Mouse (Mus musculus): ENCODE measurements around the gene Marco.
A peak's percentile ranks its signal among the peaks of the same experiment; 100 is the strongest.

Marco gene

GRCm38 (mm10) chr1:120504924-120505323, at the start of gene Marco:
TSS of gene Marco (minus strand) at chr1:120505024.
- no peak for DNase-seq

DNA sequence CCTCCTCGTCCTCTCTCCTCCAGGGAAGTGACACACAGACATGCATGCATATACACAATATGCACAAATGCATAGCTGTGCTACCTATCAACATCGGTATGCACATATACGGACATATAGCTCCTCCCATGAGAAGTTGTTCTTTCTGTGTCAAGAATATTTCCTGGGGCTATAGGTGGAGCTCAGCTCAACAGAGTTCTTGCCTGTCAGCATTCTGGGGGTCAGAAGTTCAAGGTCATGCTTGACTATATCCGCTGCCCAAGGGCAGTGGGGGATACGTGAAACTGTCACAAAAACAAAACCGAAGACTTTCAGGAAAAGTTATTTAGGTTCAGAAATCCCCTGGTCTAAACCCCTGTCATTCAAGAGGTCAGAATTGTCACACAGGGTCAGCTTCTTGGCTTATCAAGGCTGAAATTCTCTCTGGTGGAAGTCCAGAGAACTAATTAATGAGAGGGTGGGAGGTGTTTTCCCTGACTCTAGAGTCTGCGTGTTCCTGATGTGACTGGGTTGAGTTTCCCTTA, 34.7 kb upstream of the Marco start:
- DNase-seq: no peak

GRCm38 (mm10) chr1:120536998-120537397, 32.2 kb upstream of the Marco start:
- DNase-seq: no peak

DNA sequence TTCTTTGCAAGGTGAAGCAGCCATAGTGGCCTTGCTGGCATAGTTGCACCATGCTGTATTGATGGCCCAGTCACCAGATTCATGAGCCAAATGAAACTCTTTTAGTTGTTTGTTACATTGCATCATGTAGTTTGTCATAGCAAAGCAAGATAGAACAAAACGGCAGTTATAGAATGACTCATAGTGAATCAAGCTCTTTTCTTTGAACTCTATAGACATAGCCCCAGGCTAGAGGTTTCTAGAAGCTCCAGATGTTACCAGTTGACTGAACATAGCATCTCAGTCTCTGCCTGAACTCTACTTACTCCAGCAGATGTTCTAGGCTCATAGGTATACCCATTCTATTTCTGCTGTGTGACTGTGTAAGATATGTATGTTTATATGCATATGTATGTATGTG, 31.1 kb upstream of the Marco start:
- DNase-seq: no peak

DNA sequence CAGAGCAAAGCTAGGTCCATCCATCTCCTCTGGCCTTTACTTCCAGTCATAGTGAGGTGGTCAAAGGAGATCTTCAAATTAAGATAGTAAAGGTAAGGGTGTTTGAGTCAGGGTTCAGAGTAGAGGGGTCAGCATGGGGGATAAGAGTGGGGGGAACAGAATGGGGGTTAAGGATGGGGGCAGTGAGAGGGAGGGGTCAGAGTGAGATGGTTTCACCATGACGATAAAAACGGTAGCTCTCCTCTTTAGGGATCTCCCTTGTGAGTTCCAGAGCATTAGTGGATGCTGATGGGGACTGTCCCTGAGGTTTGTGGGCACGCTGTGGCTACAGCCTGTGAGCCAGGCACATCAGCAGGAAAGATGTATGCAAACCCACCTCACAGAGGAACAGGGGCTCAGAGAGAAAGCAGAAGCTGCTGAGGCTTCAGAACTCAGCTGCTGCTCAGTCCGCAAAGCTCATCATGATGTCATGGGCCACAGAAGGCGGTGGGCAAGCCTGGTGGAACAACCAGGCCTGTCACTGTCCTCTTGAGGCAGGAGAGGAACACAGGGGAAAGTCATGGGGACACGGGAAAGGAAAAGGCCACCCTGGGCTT, 27.6 kb upstream of the Marco start:
- DNase-seq: no peak

GRCm38 (mm10) chr1:120531770-120532169, 26.9 kb upstream of the Marco start:
- DNase-seq: no peak

DNA sequence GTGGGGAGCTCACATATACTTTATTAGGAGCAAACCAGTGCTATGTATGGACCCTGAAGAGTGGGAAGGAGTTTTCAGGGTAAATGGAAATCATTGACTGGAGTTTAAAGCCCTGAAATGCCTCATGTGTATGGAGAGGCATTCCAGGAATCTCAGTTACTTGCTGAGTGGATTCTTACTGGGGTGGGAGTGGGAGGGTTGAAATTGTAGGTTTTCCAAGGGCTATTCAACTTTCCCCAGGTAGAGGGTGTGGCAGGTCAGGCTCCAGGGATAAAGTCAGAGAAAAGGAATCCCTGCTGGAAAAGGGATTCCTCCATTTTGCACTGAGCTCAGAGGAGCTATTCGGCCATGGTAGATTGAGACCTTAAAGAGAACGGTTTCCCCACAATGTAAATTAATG, 25.1 kb upstream of the Marco start:
- no peak for DNase-seq

DNA sequence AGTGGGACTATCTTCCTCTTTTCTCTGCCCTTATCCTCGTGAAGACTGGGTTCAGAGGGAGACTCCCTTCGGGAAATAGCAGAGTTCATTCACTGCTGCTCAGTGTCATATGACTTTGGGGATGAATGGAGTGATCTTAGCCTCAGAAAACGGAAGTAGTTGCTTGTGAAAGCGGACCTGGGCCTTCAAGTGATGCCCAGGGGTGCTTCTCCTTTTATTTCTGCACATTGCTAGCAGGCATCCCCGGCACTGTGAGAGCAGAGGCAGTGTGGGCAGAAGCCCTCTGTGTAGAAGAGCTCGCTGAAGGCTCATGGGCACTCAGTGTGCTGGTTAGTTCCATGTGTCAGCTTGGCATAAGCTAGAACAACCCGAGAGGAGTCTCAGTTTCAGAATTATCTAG, 12.8 kb upstream of the Marco start:
- no peak for DNase-seq

GRCm38 (mm10) chr1:120510311-120510710, 5.5 kb upstream of the Marco start:
- DNase-seq: no peak

DNA sequence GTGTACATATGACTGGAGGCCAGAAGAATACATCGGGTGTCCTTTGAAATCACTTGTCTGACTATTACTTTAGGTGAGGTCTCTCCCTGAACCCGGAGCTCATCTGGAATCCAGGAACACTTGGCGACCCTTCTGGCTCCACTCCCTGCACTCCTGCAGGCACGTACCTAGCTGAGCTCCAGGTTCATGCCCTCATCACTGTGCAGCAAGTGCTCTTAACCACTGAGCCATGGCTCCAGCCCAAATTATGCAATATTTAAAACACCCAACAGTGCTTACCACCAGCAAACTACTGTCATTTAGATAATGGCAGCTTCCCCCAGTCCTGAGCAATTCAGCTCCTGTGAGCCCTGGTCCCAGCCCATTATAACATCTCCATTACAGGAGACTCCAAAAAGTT, 4.2 kb upstream of the Marco start:
- no peak for DNase-seq

DNA sequence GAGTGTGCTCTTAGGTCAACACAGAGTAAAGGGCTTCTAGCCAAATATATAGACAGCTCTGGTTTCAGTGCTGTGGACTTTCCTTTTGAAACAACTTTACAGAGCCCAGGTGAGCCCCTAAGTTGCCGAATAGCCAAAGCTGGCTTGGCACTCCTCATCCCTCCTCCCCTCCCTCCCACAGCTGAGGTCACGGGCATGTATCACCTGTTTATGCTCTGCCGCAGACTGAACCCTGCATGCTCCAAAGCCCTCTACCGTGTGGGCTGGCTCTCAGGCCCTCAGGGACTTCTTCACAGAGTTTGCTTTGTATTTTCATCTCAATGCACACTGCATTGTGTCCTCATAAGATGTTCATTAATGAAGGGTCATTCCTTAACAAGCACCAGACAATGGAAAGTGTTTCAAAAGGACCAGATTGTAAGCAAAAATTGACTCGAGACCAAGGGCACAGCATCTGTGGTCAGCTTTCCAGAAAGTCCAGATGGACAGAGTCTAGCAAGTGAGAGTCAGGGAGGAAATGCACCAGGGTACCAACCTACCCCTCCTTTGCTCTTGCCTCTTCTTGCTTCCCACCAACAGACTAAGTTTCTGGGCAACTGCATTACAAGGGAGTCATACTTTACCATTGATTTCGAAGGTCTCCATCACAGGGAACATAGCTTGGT, 646 bp downstream of the Marco start:
- DNase-seq: peak; percentile 82 to 84

DNA sequence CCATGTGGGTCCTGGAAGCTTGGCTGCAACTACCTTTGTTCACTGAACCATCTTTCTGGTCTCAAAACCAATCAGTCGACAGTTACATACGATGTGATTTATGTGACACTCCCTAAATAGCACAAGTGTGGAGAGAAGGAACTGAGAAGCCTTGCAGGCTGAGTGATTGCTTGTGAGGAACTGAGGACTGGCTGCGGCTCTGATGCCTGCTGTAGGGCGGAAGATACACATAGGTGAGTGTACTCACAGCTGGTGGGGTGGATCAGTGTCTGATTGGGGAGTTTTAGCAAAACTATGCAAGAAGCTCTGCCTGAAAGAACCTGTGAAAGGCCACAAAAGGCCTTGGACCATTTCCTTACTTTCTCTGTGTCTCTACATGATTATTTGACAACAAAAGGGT, 3.3 kb downstream of the Marco start:
- no peak for DNase-seq

DNA sequence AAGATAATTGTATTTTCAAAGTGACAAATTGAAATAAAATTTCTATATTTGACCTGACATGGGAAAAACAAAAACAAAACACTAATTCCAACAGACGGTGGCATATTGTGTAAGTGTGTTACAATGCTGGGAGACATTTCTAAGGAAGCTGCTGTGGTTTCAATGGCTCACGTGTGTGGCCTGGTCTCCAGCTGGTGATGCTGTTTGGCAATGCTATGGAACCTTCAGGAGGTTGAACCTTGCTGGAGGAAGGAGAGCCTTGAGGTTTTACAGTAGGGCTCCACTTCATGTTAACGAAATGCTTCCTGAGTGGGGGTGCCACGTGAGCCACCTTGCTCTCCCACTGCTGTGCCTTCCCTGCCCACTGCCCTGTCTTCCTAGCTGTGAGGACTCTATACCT, 6.8 kb downstream of the Marco start:
- no peak for DNase-seq

- DNase-seq: no peak
Measured at GRCm38 (mm10) chr1:120480937-120481336, 23.9 kb downstream of the Marco start.

GRCm38 (mm10) chr1:120474825-120475224, 30.0 kb downstream of the Marco start:
- DNase-seq: no peak

GRCm38 (mm10) chr1:120468891-120469290, 35.9 kb downstream of the Marco start:
- peak; percentile 74 to 75 for DNase-seq

GRCm38 (mm10) chr1:120467323-120467722, 37.5 kb downstream of the Marco start:
- no peak for DNase-seq

DNA sequence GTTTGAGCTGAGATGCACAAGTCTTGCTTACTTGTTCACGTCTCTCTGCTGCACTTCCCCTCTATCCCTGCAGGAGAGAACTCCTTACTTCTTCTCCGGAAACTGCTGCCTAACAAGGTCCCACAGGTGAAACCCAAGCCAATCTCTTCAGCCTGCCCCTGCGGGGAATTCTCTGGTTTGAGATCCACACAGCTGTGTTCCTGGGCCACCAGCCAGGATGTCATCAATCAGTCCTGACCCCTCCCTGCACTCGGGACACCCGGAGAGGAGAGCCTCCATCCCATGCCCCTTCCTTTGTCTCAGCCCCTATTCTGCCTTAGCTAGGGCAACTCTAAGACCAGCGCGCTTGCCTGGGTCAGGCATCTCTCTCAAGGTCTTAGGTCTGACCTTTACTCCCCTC, 38.1 kb downstream of the Marco start:
- DNase-seq: peak in 1 of 2 experiments; percentile 13

- DNase-seq: no peak
Measured at GRCm38 (mm10) chr1:120459032-120459431, 45.8 kb downstream of the Marco start.

DNA sequence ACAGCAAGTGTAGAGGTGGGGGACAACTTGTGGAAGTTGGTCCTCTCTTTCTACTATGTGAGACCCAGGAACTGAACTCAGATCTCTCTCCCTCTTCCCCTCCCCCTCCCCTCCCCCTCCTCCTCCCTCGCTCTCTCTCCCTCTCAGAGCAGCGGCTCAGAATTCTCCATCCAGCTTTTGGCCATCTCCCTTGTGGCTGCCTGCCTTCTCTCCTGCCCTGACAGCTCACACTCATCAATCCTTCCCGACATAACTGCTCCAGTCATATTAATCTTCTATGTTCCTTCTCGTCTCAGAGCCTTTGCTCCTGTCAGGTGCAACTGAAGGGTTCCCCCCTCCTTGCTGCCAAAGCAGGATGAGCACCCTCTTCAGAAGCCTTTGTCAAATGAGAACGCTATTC, 46.3 kb downstream of the Marco start:
- DNase-seq: no peak

DNA sequence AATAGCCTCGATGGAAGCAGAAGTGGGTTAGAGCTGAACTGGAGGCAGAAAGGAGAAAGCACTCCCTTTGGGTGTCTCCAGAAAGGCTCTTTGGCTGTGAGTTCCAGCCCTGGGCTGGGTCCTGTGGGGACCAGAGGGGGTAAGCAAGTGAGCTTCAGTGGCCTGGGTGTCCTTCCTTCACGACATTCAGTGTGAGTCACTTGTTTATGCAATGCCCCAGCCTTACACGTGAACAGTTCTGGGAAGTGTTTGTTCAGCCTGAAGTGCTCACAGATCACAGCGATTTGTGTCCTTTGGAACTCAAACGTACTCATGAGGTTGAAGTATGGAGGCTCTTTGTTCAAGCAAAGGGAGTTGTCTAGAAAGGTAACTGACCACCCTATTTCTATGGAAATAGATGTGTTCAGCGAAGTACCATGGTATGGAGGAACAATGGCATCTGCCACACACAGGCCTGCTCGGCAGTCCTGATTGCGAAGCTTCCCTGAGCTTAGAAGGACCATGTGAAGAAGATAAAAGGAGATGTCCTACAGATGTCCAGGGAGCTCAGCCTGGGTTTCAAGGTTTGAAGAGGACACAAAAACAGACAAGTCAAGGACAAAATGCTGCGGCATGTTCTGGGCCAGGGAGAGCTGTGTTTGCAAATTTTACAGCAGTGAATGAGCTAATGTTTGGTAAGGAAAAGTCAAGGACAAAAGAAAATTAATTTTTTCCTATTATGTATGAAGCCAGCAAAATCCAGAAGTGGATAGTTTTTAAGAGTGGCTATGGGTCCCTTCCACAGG, 53.1 kb downstream of the Marco start:
- DNase-seq: no peak

DNA sequence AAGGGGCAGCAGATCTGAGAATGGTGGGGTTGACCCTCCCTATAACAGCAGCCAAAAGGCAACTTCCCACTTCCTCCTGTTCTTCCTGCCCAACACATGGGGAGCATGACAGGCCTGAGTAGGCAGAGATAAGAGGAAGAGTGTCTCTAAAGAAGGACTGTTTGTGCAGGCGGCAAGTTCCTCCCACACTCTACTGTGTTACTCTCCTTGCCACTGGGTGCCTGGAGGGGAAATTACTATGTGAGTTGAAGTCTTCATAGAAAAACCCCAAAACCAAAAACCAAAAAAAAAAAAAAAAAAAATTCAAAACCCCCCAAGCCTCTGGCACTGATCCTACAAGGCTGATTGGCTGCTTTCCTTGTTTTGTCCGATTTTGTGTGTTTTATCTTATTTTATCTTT, 55.2 kb downstream of the Marco start:
- DNase-seq: no peak

DNA sequence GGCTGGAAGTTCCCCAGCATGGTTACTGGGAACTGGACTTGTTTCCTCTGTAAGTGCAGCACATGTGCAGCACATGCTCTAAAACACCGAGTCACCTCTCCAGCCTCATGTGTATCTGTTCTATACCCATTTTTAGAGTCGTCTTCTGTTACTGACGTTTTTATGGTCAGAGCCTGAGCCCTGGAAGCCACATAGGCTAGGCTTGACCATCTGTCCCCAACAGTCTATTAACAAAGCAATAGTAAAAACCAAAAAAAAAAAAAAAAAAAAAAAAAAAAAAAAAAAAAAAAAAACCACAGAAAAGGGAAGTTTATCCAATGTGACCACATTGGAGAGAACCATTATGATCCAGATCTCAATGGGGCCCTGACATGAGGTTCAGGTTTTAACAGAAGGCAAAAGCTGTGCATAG, 61.6 kb downstream of the Marco start:
- no peak for DNase-seq

DNA sequence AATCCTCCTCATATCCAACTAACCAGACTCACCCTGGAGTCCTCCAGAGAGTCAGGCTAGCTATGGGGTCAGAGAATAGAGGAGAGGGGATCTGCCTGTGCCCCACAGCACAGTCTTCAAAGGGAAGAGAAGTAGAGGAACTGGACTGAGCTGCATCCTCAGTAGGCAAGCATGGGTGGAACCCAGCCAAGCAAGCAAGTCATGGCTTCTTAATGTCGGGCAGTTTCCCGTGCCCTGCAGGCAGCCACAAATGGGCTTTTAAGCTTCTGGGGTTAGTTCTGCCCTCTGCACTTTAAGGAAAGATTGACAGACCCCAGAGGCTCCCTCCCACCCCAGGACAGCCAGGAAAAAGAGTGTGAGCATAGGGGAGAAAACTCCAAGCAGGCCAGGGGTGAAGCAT, 63.2 kb downstream of the Marco start:
- DNase-seq: peak in 1 of 2 experiments; percentile 8
